In the genomic region with DNA sequence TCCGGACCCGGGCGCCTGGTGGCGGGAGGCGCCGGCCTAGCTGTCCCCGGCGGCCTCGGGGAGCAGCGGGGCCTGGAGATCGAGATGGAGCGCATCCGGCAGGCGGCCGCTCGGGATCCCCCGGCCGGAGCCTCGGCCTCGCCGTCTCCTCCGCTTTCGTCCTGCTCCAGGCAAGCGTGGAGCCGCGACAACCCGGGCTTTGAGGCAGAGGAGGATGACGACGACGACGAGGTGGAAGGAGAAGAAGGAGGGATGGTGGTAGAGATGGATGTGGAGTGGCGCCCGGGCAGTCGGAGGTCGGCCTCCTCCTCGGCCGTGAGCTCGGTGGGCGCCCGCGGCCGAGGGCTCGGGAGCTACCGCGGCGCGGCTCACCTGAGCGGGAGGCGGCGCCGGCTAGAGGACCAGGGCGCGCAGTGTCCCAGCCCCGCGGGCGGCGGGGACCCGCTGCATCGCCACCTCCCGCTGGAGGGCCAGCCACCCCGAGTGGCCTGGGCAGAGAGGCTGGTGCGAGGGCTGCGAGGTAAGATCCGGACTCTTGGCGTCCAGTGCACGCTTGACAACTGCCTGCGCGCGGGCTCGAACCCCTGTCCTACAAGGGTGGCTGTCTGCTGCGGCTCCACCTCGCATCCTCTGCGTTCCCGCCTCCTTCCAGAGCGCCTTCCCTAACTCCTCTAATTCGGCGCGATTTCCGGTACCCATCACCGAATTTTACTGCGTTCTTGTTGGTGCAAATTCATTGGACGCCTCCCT, we compare ENCODE assay signal across 8 mouse cellular contexts. TPM values are rescaled to one million over a fixed set of nuclear protein-coding genes. Genes with fewer than 3 reads are reported as not detected.
DNase-seq lines count a peak whose midpoint lies in the region; ATAC-seq and TF ChIP-seq lines count a peak whose summit lies in the region.

No protein-coding gene starts in this region.

- TF ChIP-seq EP300 in liver, postnatal 0 days (IDR thresholded peaks at IDR 0.05; ENCODE audit: low read depth): no peak

- TF ChIP-seq CTCF in liver, postnatal 0 days (IDR thresholded peaks at IDR 0.05; ENCODE audit: low read depth): no peak

- peaks cover 2 to 5% of the 10 kb centered on the region in 2 experiments; a peak in 2 of 4 replicates for H3K4me1 ChIP-seq in ES-E14 (ENCODE audit: control insufficient read depth in 2 of 2, insufficient read depth in 2 of 2, low read length in 2 of 2, poor library complexity in 1 of 2)
- H3K4me1 ChIP-seq in forebrain, embryonic 15.5 days: peaks cover 23% of the 10 kb centered on the region
- 0 out of 2 replicates have a peak, but pooled peaks cover 9% of the 10 kb centered on the region for H3K4me1 ChIP-seq in liver, postnatal 0 days (ENCODE audit: insufficient read depth)
- peaks cover 16% of the 10 kb centered on the region; the same call in 1 of the 2 replicates for H3K4me1 ChIP-seq in neural tube, embryonic 14.5 days (ENCODE audit: control insufficient read depth, insufficient read depth, low read length)

- DNase-seq in ES-E14 (ENCODE audit: low read depth, low spot score): peak; percentile 83
- peak; percentile 58 for DNase-seq in cerebellum, adult 11 months
- peak; percentile 63 to 67 for DNase-seq in heart, postnatal 10 days
- peak; percentile 75 to 80 for DNase-seq in kidney, postnatal 36 days
- DNase-seq in liver, postnatal 0 days: peak; percentile 26

- in situ Hi-C loops in ES-E14 (cut with MboI; ENCODE audit: low sequenced_read_pairs in 2 of 2, unreplicated experiment in 2 of 2): no loop called here

- intact Hi-C loops in heart, postnatal 10 days (cut with DNase I): loop anchor here (10.0 kb wide), 1 partner anchor 455 kb away; no protein-coding TSS in a partner anchor

- under 1% methylated on average over 82 of the region's 82 CpGs for WGBS in forebrain, embryonic 15.5 days
- 1% methylated on average over 54 of the region's 82 CpGs for WGBS in liver, postnatal 0 days (ENCODE audit: insufficient replicate concordance)
- WGBS in neural tube, embryonic 14.5 days: under 1% methylated on average over 74 of the region's 82 CpGs

- H3K36me3 ChIP-seq in ES-E14 (ENCODE audit: control insufficient read depth, insufficient read depth, low read length, poor library complexity, severe bottlenecking): no peaks in the 10 kb centered on the region; the same call in 1 of the 2 replicates
- H3K36me3 ChIP-seq in forebrain, embryonic 15.5 days: no peaks in the 10 kb centered on the region; the same call in 1 of the 2 replicates
- H3K36me3 ChIP-seq in liver, postnatal 0 days (replicated peaks; ENCODE audit: insufficient read depth, low read length): no peaks in the 10 kb centered on the region
- no peaks in the 10 kb centered on the region for H3K36me3 ChIP-seq in neural tube, embryonic 14.5 days (ENCODE audit: control insufficient read depth, insufficient read depth, low read length)

- 0 out of 2 replicates have a peak, but pooled peaks cover 2% of the 10 kb centered on the region for H3K9me3 ChIP-seq in ES-E14 (ENCODE audit: control insufficient read depth, insufficient read depth, low read depth, low read length)
- H3K9me3 ChIP-seq in forebrain, embryonic 15.5 days: no peaks in the 10 kb centered on the region
- H3K9me3 ChIP-seq in liver, postnatal 0 days (ENCODE audit: low read length): no peaks in the 10 kb centered on the region
- H3K9me3 ChIP-seq in neural tube, embryonic 14.5 days (ENCODE audit: control insufficient read depth, low read length): no peaks in the 10 kb centered on the region; the same call in 1 of the 2 replicates

- H3K4me2 ChIP-seq in forebrain, embryonic 15.5 days (replicated peaks): peak overlapping the region; percentile 82
- H3K4me2 ChIP-seq in liver, postnatal 0 days (ENCODE audit: low read depth, low read length): peak overlapping the region; percentile 79
- peak overlapping the region; percentile 57 for H3K4me2 ChIP-seq in neural tube, embryonic 14.5 days (ENCODE audit: low read depth, low read length)

- H3K4me3 ChIP-seq in ES-E14 (ENCODE audit: insufficient read depth in 1 of 2, low read depth in 1 of 2, low read length in 2 of 2, poor library complexity in 1 of 2, severe bottlenecking in 1 of 2): peak overlapping the region; percentile 80 to 85
- peak overlapping the region; percentile 95 for H3K4me3 ChIP-seq in forebrain, embryonic 15.5 days
- H3K4me3 ChIP-seq in liver, postnatal 0 days (ENCODE audit: low read depth, low read length): peak overlapping the region; percentile 62
- H3K4me3 ChIP-seq in neural tube, embryonic 14.5 days (ENCODE audit: low read depth, low read length): peak overlapping the region; percentile 80

- peak; percentile 74 for ATAC-seq in forebrain, embryonic 15.5 days (replicated peaks)
- peak; percentile 72 for ATAC-seq in liver, postnatal 0 days
- peak; percentile 74 for ATAC-seq in neural tube, embryonic 14.5 days (ENCODE audit: low read depth)
- ATAC-seq in CD4-positive, CD25-positive, alpha-beta regulatory T cell, adult 4 months: no peak

- peak overlapping the region; percentile 89 for H3K9ac ChIP-seq in ES-E14 (ENCODE audit: insufficient read depth, low read depth, low read length, poor library complexity, severe bottlenecking)
- H3K9ac ChIP-seq in forebrain, embryonic 15.5 days (replicated peaks): peak overlapping the region; percentile 98
- H3K9ac ChIP-seq in liver, postnatal 0 days (replicated peaks): peak overlapping the region; percentile 72
- peak overlapping the region; percentile 97 for H3K9ac ChIP-seq in neural tube, embryonic 14.5 days (replicated peaks; ENCODE audit: low read depth, low read length)

- no peaks in the 10 kb centered on the region for H3K27me3 ChIP-seq in forebrain, embryonic 15.5 days
- peaks cover 3% of the 10 kb centered on the region; the same call in 1 of the 2 replicates for H3K27me3 ChIP-seq in liver, postnatal 0 days (ENCODE audit: insufficient read depth, low read length)
- H3K27me3 ChIP-seq in neural tube, embryonic 14.5 days (ENCODE audit: control insufficient read depth, insufficient read depth, low read length): no peaks in the 10 kb centered on the region

- H3K27ac ChIP-seq in ES-E14 (ENCODE audit: insufficient read depth, low read depth, low read length, poor library complexity, severe bottlenecking): peak overlapping the region; percentile 84
- H3K27ac ChIP-seq in forebrain, embryonic 15.5 days (replicated peaks): peak overlapping the region; percentile 93
- H3K27ac ChIP-seq in liver, postnatal 0 days (ENCODE audit: low read depth): peak overlapping the region; percentile 69
- H3K27ac ChIP-seq in neural tube, embryonic 14.5 days (ENCODE audit: low read depth, low read length): peak overlapping the region; percentile 92

TF ChIP-seq in ES-E14, 5 proteins besides CTCF, POLR2A, EP300 and RAD21:
- TF ChIP-seq ZNF384 (IDR thresholded peaks at IDR 0.05; ENCODE audit: low read depth, low read length): no peak
- TF ChIP-seq HCFC1 (IDR thresholded peaks at IDR 0.05; ENCODE audit: borderline replicate concordance, insufficient read depth, low read length): peak; percentile 29; the same call in 1 of the 2 replicates
- TF ChIP-seq ZC3H11A (IDR thresholded peaks at IDR 0.05; ENCODE audit: borderline replicate concordance, low read depth, low read length): no peak
- no peak for TF ChIP-seq CHD2 (IDR thresholded peaks at IDR 0.05; ENCODE audit: low read depth, low read length)
- no peak for TF ChIP-seq MAFK (IDR thresholded peaks at IDR 0.05; ENCODE audit: insufficient read depth, low read depth, low read length)

RNA-seq across cellular contexts. Expression of a gene that starts 0.6 kb away (rescaled TPM):
- total RNA-seq in ES-E14 (2012; rRNA removed): 38.7 and 64.4 TPM in 2 replicates
- polyA plus RNA-seq in forebrain, embryonic 15.5 days (2015; fragmentation: Nextera tagmentation; extraction: Ambion mirVana): 8.2 TPM in 2 replicates
- total RNA-seq in heart, postnatal 10 days (2021): 10 to 100 TPM; 35.3 to 35.9 TPM
- polyA plus RNA-seq in liver, postnatal 0 days (2015; fragmentation: Nextera tagmentation; extraction: Ambion mirVana): 0.95 and 0.97 TPM in 2 replicates
- 12.5 and 12.7 TPM in 2 replicates for polyA plus RNA-seq in neural tube, embryonic 14.5 days (2014; fragmentation: Nextera tagmentation; extraction: Ambion mirVana)
- under 1 TPM; 0.05 to 0.15 TPM for polyA plus RNA-seq in CD4-positive, CD25-positive, alpha-beta regulatory T cell, adult 4 months (2017; shearing (Covaris generic))

RNA-seq across cellular contexts. Expression of a gene that starts 25.0 kb away (rescaled TPM):
- 654 and 1,326 TPM in 2 replicates for total RNA-seq in ES-E14 (2012; rRNA removed)
- 6.7 and 8.9 TPM in 2 replicates for polyA plus RNA-seq in forebrain, embryonic 15.5 days (2015; fragmentation: Nextera tagmentation; extraction: Ambion mirVana)
- total RNA-seq in heart, postnatal 10 days (2021): under 1 TPM in 1 of 2 experiments, not detected in 1; 0.17 TPM
- polyA plus RNA-seq in liver, postnatal 0 days (2015; fragmentation: Nextera tagmentation; extraction: Ambion mirVana): 73.9 and 103 TPM in 2 replicates
- polyA plus RNA-seq in neural tube, embryonic 14.5 days (2014; fragmentation: Nextera tagmentation; extraction: Ambion mirVana): 6.2 and 10.2 TPM in 2 replicates
- 1 to 10 TPM in 1 of 2 experiments, not detected in 1; 2.7 TPM for polyA plus RNA-seq in CD4-positive, CD25-positive, alpha-beta regulatory T cell, adult 4 months (2017; shearing (Covaris generic))

RNA-seq across cellular contexts. Expression of a gene that starts 48.3 kb away (rescaled TPM):
- 6.8 and 7.6 TPM in 2 replicates for total RNA-seq in ES-E14 (2012; rRNA removed)
- polyA plus RNA-seq in forebrain, embryonic 15.5 days (2015; fragmentation: Nextera tagmentation; extraction: Ambion mirVana): 13.3 and 14.0 TPM in 2 replicates
- total RNA-seq in heart, postnatal 10 days (2021): 1 to 10 TPM; 7.0 to 7.4 TPM
- polyA plus RNA-seq in liver, postnatal 0 days (2015; fragmentation: Nextera tagmentation; extraction: Ambion mirVana): 2.6 and 3.0 TPM in 2 replicates
- polyA plus RNA-seq in neural tube, embryonic 14.5 days (2014; fragmentation: Nextera tagmentation; extraction: Ambion mirVana): 16.9 and 17.0 TPM in 2 replicates
- polyA plus RNA-seq in CD4-positive, CD25-positive, alpha-beta regulatory T cell, adult 4 months (2017; shearing (Covaris generic)): 1 to 10 TPM; 2.3 to 3.4 TPM

Comparison
In these comparisons a context has a peak if more than half of its experiments do, and no peak if none do; other contexts are left out.
1. DNase-seq: peak in every context shown above with its lines; median percentile 83 in ES-E14; 78 in kidney, postnatal 36 days; 65 in heart, postnatal 10 days; 58 in cerebellum, adult 11 months; 26 in liver, postnatal 0 days.